Mouse (Mus musculus): ENCODE data around the gene Tas2r138. TPM values are rescaled to one million over a fixed set of nuclear protein-coding genes. Genes with fewer than 3 reads are reported as not detected.

Tas2r138 gene
- total and polyA plus RNA-seq, 3 experiments = not detected

DNA sequence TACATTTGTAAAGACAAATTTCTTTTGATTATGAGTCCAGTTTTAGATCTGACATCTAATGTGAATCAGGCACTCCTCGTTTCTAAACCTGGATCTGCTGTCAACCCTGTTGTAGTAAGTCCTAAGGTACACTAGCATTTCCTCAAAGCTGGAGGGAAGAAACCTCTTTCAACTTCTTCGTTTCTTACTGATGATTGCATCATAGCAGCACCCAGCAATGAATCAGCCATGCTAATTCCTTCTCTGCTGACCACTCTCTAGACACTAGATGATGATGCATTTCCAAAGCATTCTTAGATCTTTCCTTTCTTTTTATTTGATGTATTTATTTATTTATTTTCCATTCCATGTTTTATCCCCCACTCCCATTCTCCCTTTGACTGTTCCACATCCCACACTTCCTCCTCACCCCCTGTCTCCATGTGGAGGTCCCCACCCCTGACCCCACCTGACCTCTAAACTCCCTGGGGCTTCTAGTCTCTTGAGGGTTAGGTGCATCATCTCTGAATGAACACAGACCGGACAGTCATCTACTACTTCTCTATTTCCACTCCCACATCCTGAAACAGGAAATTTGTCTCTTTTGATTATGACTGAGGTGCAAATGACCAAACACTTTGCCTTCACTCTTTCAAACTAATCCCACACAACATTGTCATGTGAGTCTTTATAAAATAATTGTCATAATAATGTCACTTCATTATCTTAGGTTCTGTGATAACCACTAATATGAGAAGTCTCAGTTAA is 18.1 kb downstream of the Tas2r138 start:
- Histone ChIP-seq H3K4me1 (ENCODE audit: control insufficient read depth in 1 of 2, insufficient read depth in 2 of 2) (peaks cover 5 to 16% of the 10 kb centered on the region in 2 experiments), H3K36me3 (replicated peaks in 1 of 2; ENCODE audit: control insufficient read depth in 1 of 2, insufficient read depth in 1 of 2, low read length in 1 of 2) (no peaks in the 10 kb centered on the region), H3K27ac (ENCODE audit: insufficient read depth, low read depth) (no peak overlapping the region; the same call in 1 of the 2 replicates), H3K9me3 (replicated peaks; ENCODE audit: low read length) (no peaks in the 10 kb centered on the region), H3K9ac (ENCODE audit: insufficient read depth, low read depth) (no peak overlapping the region; the same call in 1 of the 2 replicates), H3K4me3 (replicated peaks in 1 of 3; ENCODE audit: low read depth in 2 of 3, low read length in 2 of 3, poor library complexity in 1 of 3) (no peak overlapping the region), H3K79me2 (replicated peaks; ENCODE audit: control insufficient read depth, extremely low read depth, insufficient read depth, poor library complexity, severe bottlenecking) (no peaks in the 10 kb centered on the region), H3K4me2 (ENCODE audit: insufficient read depth, low read depth, poor library complexity, severe bottlenecking) (peak overlapping the region; percentile 44; the same call in 1 of the 2 replicates), H3K27me3 (replicated peaks) (no peaks in the 10 kb centered on the region)
- peak; percentile 52 for DNase-seq (ENCODE audit: extremely low read depth)
- dilution Hi-C loops (cut with MboI; ENCODE audit: extremely low pct_ligation_motif_present, extremely low pct_unique_long_range_greater_than_20kb, low sequenced_read_pairs) = no loop called here
- TF ChIP-seq TCF12 (IDR thresholded peaks at IDR 0.05; ENCODE audit: low read depth, low read length) = peak; percentile 51; the same call in 1 of the 2 replicates
- TF ChIP-seq USF1 (IDR thresholded peaks at IDR 0.05; ENCODE audit: low read depth, low read length) = peak; percentile 5; the same call in 1 of the 2 replicates
- 0 out of 2 replicates have a peak, but pooled peaks have one; percentile 33 for TF ChIP-seq E2F4 (IDR thresholded peaks at IDR 0.05; ENCODE audit: insufficient replicate concordance, low read depth, low read length)
- TF ChIP-seq ZNF384 (IDR thresholded peaks at IDR 0.05; ENCODE audit: low read depth, low read length) = no peak
- 0 out of 2 replicates have a peak, but pooled peaks have one; percentile 13 for TF ChIP-seq JUN (IDR thresholded peaks at IDR 0.05; ENCODE audit: insufficient read depth, low read depth, low read length)
- no peak for TF ChIP-seq ZKSCAN1 (IDR thresholded peaks at IDR 0.05; ENCODE audit: borderline replicate concordance, low read depth, low read length)
- no peak for TF ChIP-seq USF2 (conservative IDR thresholded peaks at IDR 0.05; ENCODE audit: low read depth, low read length)
- TF ChIP-seq KAT2A (IDR thresholded peaks at IDR 0.05; ENCODE audit: insufficient replicate concordance, low read length) = no peak
- no peak for TF ChIP-seq SMC3 (IDR thresholded peaks at IDR 0.05; ENCODE audit: low read depth, low read length)
- peak; percentile 33; the same call in 1 of the 2 replicates for TF ChIP-seq MAX (IDR thresholded peaks at IDR 0.05; ENCODE audit: low read length)
- no peak for TF ChIP-seq SIN3A (IDR thresholded peaks at IDR 0.05; ENCODE audit: low read length)
- TF ChIP-seq NELFE (IDR thresholded peaks at IDR 0.05; ENCODE audit: low read depth, low read length) = no peak
- TF ChIP-seq PAX5 (IDR thresholded peaks at IDR 0.05; ENCODE audit: low read length) = no peak
- no peak for TF ChIP-seq HCFC1 (IDR thresholded peaks at IDR 0.05; ENCODE audit: low read depth, low read length)
- TF ChIP-seq NRF1 (IDR thresholded peaks at IDR 0.05; ENCODE audit: low read depth, low read length) = no peak
- TF ChIP-seq MXI1 (IDR thresholded peaks at IDR 0.05; ENCODE audit: low read depth, low read length) = no peak
- peak; percentile 39; the same call in 1 of the 2 replicates for TF ChIP-seq JUND (conservative IDR thresholded peaks at IDR 0.05; ENCODE audit: low read depth, low read length)
- TF ChIP-seq MAFK (IDR thresholded peaks at IDR 0.05; ENCODE audit: insufficient replicate concordance, low read length) = no peak
- no peak for TF ChIP-seq MYC (IDR thresholded peaks at IDR 0.05; ENCODE audit: low read depth, low read length)
- peak; percentile 41 for TF ChIP-seq ELF1 (IDR thresholded peaks at IDR 0.05; ENCODE audit: low read depth, low read length)
- TF ChIP-seq POLR2A (IDR thresholded peaks at IDR 0.05; ENCODE audit: low read depth, low read length) = no peak
- peak; percentile 36; the same call in 1 of the 2 replicates for TF ChIP-seq BHLHE40 (IDR thresholded peaks at IDR 0.05; ENCODE audit: low read depth, low read length)
- TF ChIP-seq ZC3H11A (IDR thresholded peaks at IDR 0.05; ENCODE audit: low read depth, low read length) = no peak
- TF ChIP-seq POLR2AphosphoS2 (IDR thresholded peaks at IDR 0.05; ENCODE audit: low read depth, low read length) = no peak
- TF ChIP-seq GABPA (IDR thresholded peaks at IDR 0.05; ENCODE audit: insufficient replicate concordance, low read depth, low read length) = no peak
- TF ChIP-seq CHD2 (IDR thresholded peaks at IDR 0.05; ENCODE audit: low read length) = no peak; the same call in 1 of the 2 replicates
- TF ChIP-seq EP300 (IDR thresholded peaks at IDR 0.05; ENCODE audit: low read length) = peak; percentile 69
- no peak; the same call in 1 of the 2 replicates for TF ChIP-seq RCOR1 (conservative IDR thresholded peaks at IDR 0.05; ENCODE audit: low read depth, low read length)
- TF ChIP-seq CTCF (conservative IDR thresholded peaks at IDR 0.05 in 1 of 2, IDR thresholded peaks at IDR 0.05 in 1 of 2; ENCODE audit: low read depth in 2 of 2, low read length in 2 of 2) = no peak
- peak; percentile 55; the same call in 1 of the 2 replicates for TF ChIP-seq MAZ (IDR thresholded peaks at IDR 0.05; ENCODE audit: low read depth, low read length)
- no peak for TF ChIP-seq UBTF (IDR thresholded peaks at IDR 0.05; ENCODE audit: low read depth, low read length)
- TF ChIP-seq MEF2A (IDR thresholded peaks at IDR 0.05; ENCODE audit: borderline replicate concordance, low read depth, low read length) = peak; percentile 38; the same call in 1 of the 2 replicates
- 0 out of 2 replicates have a peak, but pooled peaks have one; percentile 14 for TF ChIP-seq TBP (conservative IDR thresholded peaks at IDR 0.05; ENCODE audit: low read depth, low read length)
- TF ChIP-seq RAD21 (IDR thresholded peaks at IDR 0.05; ENCODE audit: low read depth, low read length) = no peak
- TF ChIP-seq ETS1 (conservative IDR thresholded peaks at IDR 0.05; ENCODE audit: low read depth, low read length) = peak; percentile 44; the same call in 1 of the 2 replicates
- peak; percentile 83 for TF ChIP-seq IRF4 (IDR thresholded peaks at IDR 0.05; ENCODE audit: low read depth, low read length)
- no peak for TF ChIP-seq ZMIZ1 (IDR thresholded peaks at IDR 0.05; ENCODE audit: low read depth, low read length)
- TF ChIP-seq CHD1 (IDR thresholded peaks at IDR 0.05; ENCODE audit: low read depth, low read length) = no peak
- in situ Hi-C loops (cut with MboI; ENCODE audit: low pct_ligation_motif_present, low pct_unique_long_range_greater_than_20kb, low sequenced_read_pairs) = no loop called here
